Mouse (Mus musculus) heart, embryonic 14.5 days (tissue): Measurements from ENCODE around the gene Spast. TPM values are rescaled to one million over a fixed set of nuclear protein-coding genes. Genes with fewer than 3 reads are reported as not detected.

Experiments used
- ATAC-seq: fragments of 200-750 bp; cut with Nextera tagmentation; 2 replicates; pipeline ENCODE4 v1.8.0; 2017; ENCODE audit warnings: low read depth, moderate TSS enrichment; ENCODE audit not compliant: insufficient number of reproducible peaks, insufficient read depth, low FRiP score
- H3K27ac ChIP-seq, 2 experiments: fragments of 200-500 bp in 1 of 2; fragments of 300-500 bp in 1 of 2; sonication (generic) in 1 of 2; replicated peaks in 1 of 2; 2 replicates each; pipeline ENCODE4 v1.5.1; 2012 to 2014; ENCODE audit warnings: low read depth in 2 of 2, low read length in 2 of 2, control low read depth in 1 of 2, mild to moderate bottlenecking in 1 of 2, mixed read lengths in 1 of 2; ENCODE audit not compliant: control insufficient read depth in 1 of 2, insufficient read depth in 1 of 2
- H3K27me3 ChIP-seq: fragments of 300-500 bp; sonication (generic); 2 replicates; pipeline ENCODE4 v1.6.1; 2014; ENCODE audit warnings: mild to moderate bottlenecking, low read length, control low read depth; ENCODE audit not compliant: control insufficient read depth, insufficient read depth
- H3K36me3 ChIP-seq: fragments of 300-500 bp; sonication (generic); 2 replicates; pipeline ENCODE4 v1.6.1; 2014; ENCODE audit warnings: mild to moderate bottlenecking, control low read depth, low read length, mixed read lengths; ENCODE audit not compliant: control insufficient read depth, insufficient read depth
- H3K4me1 ChIP-seq, 2 experiments: fragments of 200-500 bp in 1 of 2; fragments of 300-500 bp in 1 of 2; sonication (generic) in 1 of 2; 2 replicates each; pipeline ENCODE4 v1.6.1; 2012 to 2014; ENCODE audit warnings: low read length in 2 of 2, control low read depth in 1 of 2, mixed read lengths in 1 of 2; ENCODE audit not compliant: control insufficient read depth in 2 of 2, insufficient read depth in 2 of 2
- H3K4me2 ChIP-seq: fragments of 300-500 bp; sonication (generic); 2 replicates; pipeline ENCODE4 v1.6.1; 2014; ENCODE audit warnings: mild to moderate bottlenecking, low read length
- H3K4me3 ChIP-seq, 2 experiments: fragments of 200-500 bp in 1 of 2; fragments of 300-500 bp in 1 of 2; sonication (generic) in 1 of 2; 2 replicates each; pipeline ENCODE4 v1.5.1; 2012 to 2014; ENCODE audit warnings: low read length in 2 of 2, mild to moderate bottlenecking in 2 of 2, control low read depth in 1 of 2, low read depth in 1 of 2, moderate library complexity in 1 of 2; ENCODE audit not compliant: control insufficient read depth in 1 of 2, insufficient read depth in 1 of 2
- H3K9ac ChIP-seq: fragments of 300-500 bp; sonication (generic); 2 replicates; pipeline ENCODE4 v1.6.1; 2014; ENCODE audit warnings: mild to moderate bottlenecking, low read length
- H3K9me3 ChIP-seq: fragments of 300-500 bp; sonication (generic); 2 replicates; pipeline ENCODE4 v1.6.1; 2016; ENCODE audit warnings: low read length, control low read depth; ENCODE audit not compliant: control insufficient read depth
- WGBS: fragments of 180-500 bp; shearing (Covaris S2); extraction: QIAGEN DNeasy Blood & Tissue Kit; methylation state at CpG from one replicate; pipeline ENCODE4 v1.1.7; 2014; 5-methylcytosine and 5-hydroxymethylcytosine counted together
- polyA plus RNA-seq: library from polyadenylated mRNA; unstranded; fragments of >200 nt; fragmentation: Nextera tagmentation; extraction: Ambion mirVana; gene quantifications from 2 replicates; pipeline ENCODE4 v1.2.1, GENCODE M21; 2014

The Spast gene
- polyA plus RNA-seq = 20.1 and 21.4 TPM in 2 replicates

DNA sequence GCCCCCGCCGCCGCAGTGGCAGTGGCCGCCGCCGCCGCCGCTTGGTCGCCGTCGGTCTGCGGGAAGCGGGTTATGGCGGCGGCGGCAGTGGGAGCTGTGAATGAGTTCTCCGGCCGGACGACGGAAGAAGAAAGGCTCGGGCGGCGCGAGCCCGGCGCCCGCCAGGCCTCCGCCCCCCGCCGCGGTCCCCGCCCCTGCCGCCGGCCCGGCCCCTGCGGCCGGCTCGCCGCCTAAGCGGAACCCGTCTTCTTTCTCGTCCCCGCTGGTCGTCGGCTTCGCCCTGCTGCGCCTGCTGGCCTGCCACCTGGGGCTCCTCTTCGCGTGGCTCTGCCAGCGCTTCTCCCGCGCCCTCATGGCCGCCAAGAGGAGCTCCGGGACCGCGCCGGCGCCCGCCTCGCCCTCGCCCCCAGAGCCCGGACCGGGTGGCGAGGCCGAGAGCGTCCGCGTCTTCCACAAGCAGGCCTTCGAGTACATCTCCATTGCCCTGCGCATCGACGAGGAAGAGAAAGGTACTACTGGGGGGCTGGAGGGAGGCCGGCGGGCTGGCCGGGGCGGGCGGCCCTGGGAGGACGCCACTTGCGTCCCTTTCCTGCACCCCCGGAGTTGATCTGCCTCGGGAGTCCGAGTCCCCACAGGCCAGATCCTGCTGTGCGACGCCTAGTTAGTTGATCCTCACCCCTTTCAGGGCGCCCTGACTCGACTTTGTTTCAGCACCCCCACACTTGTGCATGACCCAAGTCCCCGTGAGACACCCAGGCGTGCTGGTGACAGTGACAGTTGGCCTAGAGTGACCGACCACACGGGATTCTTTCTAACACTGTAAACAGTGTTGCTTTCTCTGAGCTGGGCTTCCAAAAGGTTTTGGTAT lies at the start of gene Spast:
TSS of gene Spast (plus strand) at position 51 of the 868 bp plus-strand sequence.
- Histone ChIP-seq H3K27ac (peak within 1 kb of the TSS; percentile 81 to 98), H3K9me3 (no peaks in the 10 kb centered on the region), H3K4me1 (peaks cover 2 to 22% of the 10 kb centered on the region in 2 experiments; a peak in 3 of 4 replicates), H3K4me3 (peak within 1 kb of the TSS; percentile 71 to 92), H3K27me3 (no peaks in the 10 kb centered on the region), H3K4me2 (peak within 1 kb of the TSS; percentile 77), H3K36me3 (no peaks in the 10 kb centered on the region), H3K9ac (peak within 1 kb of the TSS; percentile 90)
- under 1% methylated on average over 83 of the region's 90 CpGs for WGBS
- peak; percentile 86 for ATAC-seq

DNA sequence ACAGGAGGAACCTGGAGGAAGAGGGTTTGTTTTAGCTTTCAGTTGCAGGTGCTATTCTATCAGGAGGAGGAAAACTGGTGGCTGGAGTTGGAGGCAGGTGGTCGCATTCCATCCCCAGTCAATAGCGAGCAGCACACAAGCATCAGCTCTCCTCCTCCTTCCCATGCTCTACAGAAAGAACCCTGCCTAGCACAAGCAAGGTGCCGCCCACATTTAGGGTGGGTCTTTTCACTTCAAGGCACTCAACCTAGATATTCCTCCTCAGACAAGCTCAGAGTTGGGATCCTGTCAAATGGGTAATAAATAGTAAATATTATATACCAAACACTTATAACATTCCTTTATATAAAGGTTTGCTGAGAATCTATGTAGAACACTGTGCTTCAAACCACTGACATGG lies 48.6 kb upstream of the Spast start:
- Histone ChIP-seq H3K4me1 (peaks cover 9 to 39% of the 10 kb centered on the region in 2 experiments), H3K4me3 (no peak overlapping the region), H3K36me3 (no peaks in the 10 kb centered on the region), H3K9me3 (no peaks in the 10 kb centered on the region), H3K9ac (no peak overlapping the region), H3K27me3 (no peaks in the 10 kb centered on the region), H3K4me2 (no peak overlapping the region), H3K27ac (no peak overlapping the region)
- no peak for ATAC-seq
- WGBS = 64% methylated on average over 3 of the region's 3 CpGs

DNA sequence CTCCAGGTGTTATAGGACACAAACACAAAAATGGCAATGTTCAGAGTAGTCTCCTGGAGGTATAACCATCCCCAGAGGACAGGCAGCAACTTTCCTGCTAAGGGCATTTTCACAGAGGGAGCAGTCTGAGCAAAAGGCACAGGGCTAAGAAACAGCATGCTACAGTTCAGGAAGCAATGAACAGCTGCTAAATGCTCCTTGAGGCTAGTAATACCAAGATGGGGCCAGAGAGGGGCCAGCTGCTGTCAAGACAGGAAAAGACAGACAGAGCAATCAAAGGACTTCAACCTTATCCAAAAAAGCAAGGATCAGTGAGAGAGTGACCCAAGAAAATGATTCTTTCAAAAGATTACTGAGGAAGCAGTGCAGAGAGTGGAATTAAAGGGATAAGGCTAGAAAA lies 47.9 kb upstream of the Spast start:
- no peaks in the 10 kb centered on the region for H3K27me3 ChIP-seq
- no peak overlapping the region for H3K4me3 ChIP-seq
- H3K4me1 ChIP-seq = peaks cover 9 to 39% of the 10 kb centered on the region in 2 experiments
- H3K4me2 ChIP-seq = no peak overlapping the region
- H3K36me3 ChIP-seq = no peaks in the 10 kb centered on the region
- H3K9ac ChIP-seq = no peak overlapping the region
- no peak for ATAC-seq
- H3K27ac ChIP-seq = no peak overlapping the region
- H3K9me3 ChIP-seq = no peaks in the 10 kb centered on the region

DNA sequence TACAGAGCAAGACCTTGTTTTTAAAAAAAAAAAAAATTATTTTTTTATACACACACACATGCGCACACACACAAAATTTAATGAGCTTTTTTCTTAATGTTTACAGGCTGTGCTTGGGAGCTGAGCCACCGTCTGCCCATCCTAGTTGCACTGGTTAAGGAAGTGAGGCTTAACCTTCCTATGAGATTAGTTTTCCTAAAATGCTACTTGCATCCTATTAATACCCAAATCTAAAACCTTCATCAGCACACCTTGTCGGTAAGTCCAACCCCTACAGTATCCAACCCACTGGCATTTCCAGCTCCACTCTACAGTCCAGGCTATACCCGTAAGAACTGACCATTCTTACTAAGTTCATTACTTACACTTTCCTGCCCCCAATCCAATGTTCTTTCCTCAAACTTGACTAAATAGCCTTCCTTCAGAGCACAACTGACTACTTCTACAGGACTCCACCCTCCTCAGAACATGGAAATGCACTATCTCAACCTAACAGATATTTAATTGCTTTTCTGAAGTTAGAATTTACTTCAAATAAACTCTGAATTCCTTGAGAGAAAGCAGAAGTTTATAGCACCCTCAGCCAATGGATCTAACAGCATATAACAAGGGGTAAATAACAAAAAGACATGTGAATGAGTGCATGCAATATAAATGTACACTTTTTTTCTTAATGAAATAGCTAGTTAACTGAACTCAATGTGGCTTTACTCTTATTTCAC lies 47.0 kb upstream of the Spast start:
- WGBS = 80% methylated on average over 4 of the region's 4 CpGs
- H3K4me1 ChIP-seq = peaks cover 9 to 39% of the 10 kb centered on the region in 2 experiments

DNA sequence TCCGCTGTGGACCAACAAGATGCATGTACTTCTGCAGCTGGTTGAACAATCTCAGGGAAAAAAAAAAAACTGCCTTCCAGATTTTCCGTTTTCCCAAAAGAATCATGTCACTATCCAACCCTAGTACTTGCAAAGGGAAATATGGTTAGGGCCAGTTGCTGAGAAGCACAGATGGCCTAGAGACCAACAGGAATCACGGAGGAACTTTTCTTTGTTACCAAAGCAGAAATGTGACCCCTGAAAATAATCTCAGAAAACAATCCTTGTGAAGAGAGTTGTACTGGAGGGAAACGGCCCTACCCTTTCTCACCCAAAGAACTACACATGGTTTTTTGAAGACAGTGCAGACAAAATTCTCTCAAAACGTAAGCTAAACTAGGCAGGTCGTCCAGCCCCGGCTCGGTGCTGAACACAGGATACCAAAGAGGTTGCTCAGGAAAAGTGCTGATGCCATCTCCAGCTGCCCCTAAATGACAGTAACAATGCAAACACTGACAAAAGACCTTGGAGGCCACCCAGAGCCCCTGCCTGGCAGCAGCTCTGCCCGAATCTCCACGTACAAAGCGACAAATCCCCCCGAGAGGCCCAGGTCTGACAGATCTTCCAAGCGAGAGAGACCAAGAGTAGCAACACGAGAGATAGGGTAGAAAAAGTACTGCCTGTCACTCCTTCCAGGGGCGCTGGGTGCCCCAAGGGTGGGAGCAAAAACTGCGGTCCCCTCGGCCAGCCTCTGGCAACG lies 44.9 kb upstream of the Spast start:
- H3K4me2 ChIP-seq = peak overlapping the region; percentile 78
- H3K36me3 ChIP-seq = peaks cover 6% of the 10 kb centered on the region
- no peaks in the 10 kb centered on the region for H3K9me3 ChIP-seq
- ATAC-seq = no peak
- H3K4me1 ChIP-seq = peaks cover 4 to 34% of the 10 kb centered on the region in 2 experiments
- H3K4me3 ChIP-seq = peak overlapping the region; percentile 79 to 97
- H3K27ac ChIP-seq = peak overlapping the region; percentile 92 to 98
- WGBS = 2% methylated on average over 18 of the region's 18 CpGs
- H3K9ac ChIP-seq = peak overlapping the region; percentile 88
- no peaks in the 10 kb centered on the region for H3K27me3 ChIP-seq

More for the DNA sequence above, 47.0 kb upstream of the Spast start:
- no peak overlapping the region for H3K9ac ChIP-seq
- no peak overlapping the region for H3K4me2 ChIP-seq
- H3K27ac ChIP-seq = no peak overlapping the region
- no peaks in the 10 kb centered on the region for H3K9me3 ChIP-seq
- H3K27me3 ChIP-seq = no peaks in the 10 kb centered on the region
- H3K36me3 ChIP-seq = no peaks in the 10 kb centered on the region
- no peak overlapping the region for H3K4me3 ChIP-seq
- ATAC-seq = no peak

DNA sequence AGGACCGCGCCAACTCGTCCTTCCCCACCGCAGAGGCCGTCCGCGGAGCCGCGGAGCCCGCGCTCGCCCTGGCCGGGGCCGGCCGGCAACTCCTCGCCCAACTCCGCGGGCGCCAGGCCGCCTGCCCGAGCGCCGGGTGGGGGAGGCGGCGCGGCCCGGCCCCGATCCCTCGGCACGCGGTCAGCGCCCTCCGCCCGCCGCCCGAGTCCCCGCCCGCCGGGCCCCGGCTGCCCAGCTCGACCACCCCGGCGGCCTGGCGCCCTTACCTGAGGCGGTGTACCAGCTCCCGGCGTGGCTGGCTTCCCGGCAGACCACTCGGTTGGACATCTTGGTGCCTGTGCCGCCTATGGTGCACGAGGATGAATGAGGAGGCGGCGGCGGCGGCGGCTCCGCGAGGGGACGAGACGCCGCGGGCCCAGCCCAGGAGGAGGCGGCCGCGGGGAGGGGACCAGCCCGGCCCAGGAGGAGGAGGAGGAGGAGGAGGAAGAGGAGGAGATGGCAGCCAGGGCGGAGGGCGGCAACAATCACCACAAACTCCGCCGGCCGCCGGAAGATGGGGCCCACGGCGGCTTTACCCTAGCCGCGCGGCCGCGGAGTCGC lies 44.3 kb upstream of the Spast start:
- peak; percentile 87 for ATAC-seq
- peak overlapping the region; percentile 78 for H3K4me2 ChIP-seq
- no peaks in the 10 kb centered on the region for H3K9me3 ChIP-seq
- under 1% methylated on average over 68 of the region's 80 CpGs for WGBS
- H3K9ac ChIP-seq = peak overlapping the region; percentile 88
- no peaks in the 10 kb centered on the region for H3K27me3 ChIP-seq
- peak overlapping the region; percentile 92 to 98 for H3K27ac ChIP-seq
- peaks cover 2 to 32% of the 10 kb centered on the region in 2 experiments for H3K4me1 ChIP-seq
- peak overlapping the region; percentile 79 to 97 for H3K4me3 ChIP-seq
- H3K36me3 ChIP-seq = peaks cover 12% of the 10 kb centered on the region
